Mouse (Mus musculus) intestine, embryonic 14.5 days (tissue): Measurements from ENCODE around the gene Crxos. TPM values are rescaled to one million over a fixed set of nuclear protein-coding genes. Genes with fewer than 3 reads are reported as not detected.

Experiments
- ATAC-seq: fragments of 200-750 bp; cut with Nextera tagmentation; replicated peaks from 2 replicates; pipeline ENCODE4 v1.8.0; 2017; ENCODE audit warnings: low read depth, moderate number of reproducible peaks, moderate TSS enrichment, moderate library complexity; ENCODE audit not compliant: low FRiP score, low TSS enrichment
- DNase-seq: peaks from one replicate; pipeline ENCODE4 v3.0.0-alpha.2; 2018; ENCODE audit warnings: low spot score
- H3K27ac ChIP-seq: fragments of 300-500 bp; sonication (generic); 2 replicates; pipeline ENCODE4 v1.5.1; 2014; ENCODE audit warnings: low read depth, mild to moderate bottlenecking, control low read depth
- H3K27me3 ChIP-seq: fragments of 300-500 bp; sonication (generic); replicated peaks from 2 replicates; pipeline ENCODE4 v1.6.1; 2014; ENCODE audit warnings: low read length, control low read depth; ENCODE audit not compliant: control insufficient read depth, insufficient read depth
- H3K36me3 ChIP-seq: fragments of 300-500 bp; sonication (generic); 2 replicates; pipeline ENCODE4 v1.6.1; 2014; ENCODE audit warnings: low read length, control low read depth; ENCODE audit not compliant: control insufficient read depth, insufficient read depth
- H3K4me1 ChIP-seq: fragments of 300-500 bp; sonication (generic); replicated peaks from 2 replicates; pipeline ENCODE4 v1.6.1; 2014; ENCODE audit warnings: low read length, control low read depth, mixed read lengths; ENCODE audit not compliant: control insufficient read depth, insufficient read depth
- H3K4me2 ChIP-seq: fragments of 300-500 bp; sonication (generic); 2 replicates; pipeline ENCODE4 v1.6.1; 2014; ENCODE audit warnings: low read length
- H3K4me3 ChIP-seq: fragments of 300-500 bp; sonication (generic); 2 replicates; pipeline ENCODE4 v1.5.1; 2014; ENCODE audit warnings: low read depth, low read length, control low read depth, mixed read lengths
- H3K9ac ChIP-seq: fragments of 300-500 bp; sonication (generic); 2 replicates; pipeline ENCODE4 v1.6.1; 2014; ENCODE audit warnings: mild to moderate bottlenecking, low read length
- H3K9me3 ChIP-seq: fragments of 300-500 bp; sonication (generic); 2 replicates; pipeline ENCODE4 v1.6.1; 2016; ENCODE audit warnings: low read length, control low read depth; ENCODE audit not compliant: control insufficient read depth
- WGBS: fragments of 180-500 bp; shearing (Covaris S2); extraction: QIAGEN DNeasy Blood & Tissue Kit; methylation state at CpG from one replicate; pipeline ENCODE4 v1.1.7; 2014; 5-methylcytosine and 5-hydroxymethylcytosine counted together
- polyA plus RNA-seq: library from polyadenylated mRNA; unstranded; fragments of >200 nt; fragmentation: Nextera tagmentation; extraction: Ambion mirVana; gene quantifications from 2 replicates; pipeline ENCODE4 v1.2.1, GENCODE M21; 2014

The Crxos gene
- not detected in 2 replicates for polyA plus RNA-seq

DNA sequence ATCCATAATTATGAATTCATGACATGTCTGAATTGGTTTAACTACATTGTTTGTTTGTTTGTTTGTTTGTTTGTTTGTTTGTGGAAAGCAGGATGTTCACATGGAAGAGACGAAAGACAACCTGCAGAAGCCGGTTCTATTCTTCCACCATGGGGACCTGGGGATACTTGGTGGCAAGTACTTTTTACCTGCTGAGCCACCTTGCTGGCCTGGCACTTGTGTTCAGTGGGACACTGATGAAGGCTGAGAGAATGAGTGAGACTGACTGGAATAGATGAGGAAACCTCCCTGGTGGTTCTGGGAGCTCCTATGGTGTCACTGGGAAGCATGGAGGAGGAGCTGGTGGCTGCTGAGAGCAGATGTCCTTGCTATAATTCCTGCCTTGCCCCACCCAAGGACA, at the start of gene Crxos:
Gene Crxos, plus strand, starts transcription at position 301 of the 400 bp plus-strand sequence.
- H3K27me3 ChIP-seq, result no peaks in the 10 kb centered on the region
- H3K36me3 ChIP-seq, result no peaks in the 10 kb centered on the region
- no peak within 1 kb of the TSS for H3K4me3 ChIP-seq
- H3K4me2 ChIP-seq, result no peak within 1 kb of the TSS
- H3K4me1 ChIP-seq, result no peaks in the 10 kb centered on the region
- no peaks in the 10 kb centered on the region for H3K9me3 ChIP-seq
- no peak for ATAC-seq
- no peak for DNase-seq
- H3K27ac ChIP-seq, result no peak within 1 kb of the TSS
- 91% methylated on average over 2 of the region's 2 CpGs for WGBS
- H3K9ac ChIP-seq, result no peak within 1 kb of the TSS

DNA sequence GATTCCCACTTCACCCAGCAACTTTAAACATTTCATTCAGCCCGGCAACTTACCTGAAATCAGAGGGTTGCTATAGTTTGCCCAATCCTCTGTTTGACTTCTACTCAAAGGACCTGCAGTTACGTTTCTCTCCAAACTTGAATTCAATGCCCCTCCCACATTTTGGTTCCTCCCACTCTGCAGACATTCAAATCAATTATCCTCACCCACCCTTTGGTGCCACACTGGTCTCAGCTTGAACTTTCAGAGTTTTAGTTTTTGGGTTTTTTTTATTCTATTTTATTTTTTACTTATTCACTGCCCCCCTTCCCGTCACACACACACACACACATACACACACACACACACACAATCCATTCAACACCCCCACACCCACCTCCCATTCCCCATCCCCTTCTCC, 42.8 kb upstream of the Crxos start, which contains the start of gene Obox6:
Gene Obox6, minus strand, starts transcription at position 101 of the 400 bp plus-strand sequence.
- H3K27ac ChIP-seq, result no peak within 1 kb of the TSS
- ATAC-seq (no peak), DNase-seq (no peak)
- no peak within 1 kb of the TSS for H3K4me3 ChIP-seq
- no peaks in the 10 kb centered on the region for H3K36me3 ChIP-seq
- WGBS, result 87% methylated on average over 3 of the region's 3 CpGs
- 0 out of 2 replicates have a peak, but pooled peaks cover 9% of the 10 kb centered on the region for H3K9me3 ChIP-seq
- H3K4me1 ChIP-seq, result no peaks in the 10 kb centered on the region
- no peaks in the 10 kb centered on the region for H3K27me3 ChIP-seq
- no peak within 1 kb of the TSS for H3K4me2 ChIP-seq
- no peak within 1 kb of the TSS for H3K9ac ChIP-seq

DNA sequence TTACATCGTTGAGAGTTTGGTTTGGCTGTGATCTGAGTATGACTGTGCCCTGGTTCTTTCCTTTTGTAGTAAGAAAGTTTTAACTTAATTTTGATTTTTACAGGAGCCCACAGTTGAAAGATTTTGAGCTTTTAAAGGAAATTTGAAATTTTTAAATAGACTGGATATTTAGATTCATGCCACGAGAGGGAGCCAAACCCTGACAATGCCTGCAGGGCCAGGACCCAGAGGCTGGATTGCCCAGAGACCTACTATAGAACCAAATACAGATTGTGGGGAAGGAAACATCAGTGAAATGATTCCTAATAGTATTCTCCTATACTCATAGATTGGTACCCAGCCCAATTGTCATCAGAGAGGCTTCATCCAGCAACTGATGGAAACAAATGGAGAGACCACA, 22.8 kb upstream of the Crxos start:
- 32% methylated on average over 2 of the region's 2 CpGs for WGBS
- Histone ChIP-seq H3K27me3 (no peaks in the 10 kb centered on the region), H3K27ac (no peak overlapping the region), H3K9ac (no peak overlapping the region), H3K36me3 (no peaks in the 10 kb centered on the region), H3K4me1 (no peaks in the 10 kb centered on the region), H3K4me3 (no peak overlapping the region), H3K9me3 (no peaks in the 10 kb centered on the region), H3K4me2 (no peak overlapping the region)
- DNase-seq, result no peak
- ATAC-seq, result no peak

DNA sequence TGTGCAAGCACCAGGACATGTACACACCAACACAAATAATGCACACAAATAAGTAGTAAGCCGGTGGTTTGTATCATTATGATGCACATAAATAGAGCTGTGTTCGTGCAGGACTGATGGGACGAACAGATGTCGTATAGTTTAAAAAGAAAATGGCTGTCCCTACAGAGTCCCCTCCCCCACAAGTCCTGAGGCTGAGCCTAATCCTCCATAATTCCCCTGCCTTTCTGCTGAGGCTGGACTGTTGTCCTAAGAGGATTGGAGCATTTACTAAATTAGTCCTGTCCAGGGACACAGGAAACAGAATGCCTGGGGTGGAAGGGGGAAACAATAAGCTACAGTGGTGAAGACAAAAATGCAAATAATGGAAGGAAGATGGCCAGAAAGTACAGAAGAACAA, 18.3 kb upstream of the Crxos start:
- no peak for ATAC-seq
- Histone ChIP-seq H3K27me3 (no peaks in the 10 kb centered on the region), H3K9ac (no peak overlapping the region), H3K4me1 (no peaks in the 10 kb centered on the region), H3K4me2 (no peak overlapping the region), H3K27ac (no peak overlapping the region), H3K36me3 (no peaks in the 10 kb centered on the region), H3K9me3 (no peaks in the 10 kb centered on the region), H3K4me3 (no peak overlapping the region)
- WGBS, result 72% methylated on average over 4 of the region's 4 CpGs
- no peak for DNase-seq

DNA sequence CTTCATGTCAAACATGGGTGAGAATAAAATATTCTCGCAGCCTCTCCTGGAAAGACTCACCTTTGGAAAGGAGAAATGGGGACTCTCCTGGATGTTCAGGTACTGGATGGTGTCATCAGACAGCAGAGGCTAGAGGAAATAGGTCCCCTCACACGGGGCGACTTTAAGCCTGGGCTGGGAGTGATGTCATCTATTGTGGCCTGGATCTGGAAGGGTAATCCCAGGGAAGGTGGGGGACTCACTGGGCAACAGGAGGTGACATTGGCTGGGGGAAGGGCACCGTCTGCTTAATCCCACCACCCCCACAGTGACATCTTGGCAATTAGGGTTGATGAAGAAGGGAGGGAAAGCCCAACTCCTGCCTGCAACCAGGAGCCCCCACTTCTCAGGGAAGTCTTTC, 2.7 kb upstream of the Crxos start, which contains the start of gene Crx:
Gene Crx, minus strand, starts transcription at position 213 of the 400 bp plus-strand sequence.
- WGBS, result 37% methylated on average over 4 of the region's 4 CpGs

DNA sequence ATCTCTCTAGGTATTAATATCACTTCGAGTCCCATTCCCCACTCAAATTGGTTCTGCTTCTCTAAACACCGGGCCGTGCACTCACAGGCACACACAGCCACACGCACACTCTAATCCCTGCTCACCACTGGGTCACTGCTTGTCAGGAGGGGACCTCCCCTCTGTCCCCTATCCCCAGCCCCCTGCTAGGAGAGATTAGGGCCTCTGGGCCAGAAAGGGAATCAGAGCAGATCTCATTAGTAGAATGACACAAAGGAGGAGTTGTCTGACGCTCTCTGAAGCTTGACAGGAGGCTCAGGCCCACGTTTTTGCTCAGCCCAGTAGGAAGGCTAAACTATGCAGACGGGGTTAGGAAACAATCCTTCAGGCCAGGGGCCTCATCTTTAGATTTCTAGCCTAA, 1.0 kb upstream of the Crxos start:
- Histone ChIP-seq H3K9me3 (no peaks in the 10 kb centered on the region), H3K9ac (no peak overlapping the region), H3K36me3 (no peaks in the 10 kb centered on the region), H3K27me3 (no peaks in the 10 kb centered on the region), H3K4me2 (no peak overlapping the region), H3K27ac (no peak overlapping the region), H3K4me1 (no peaks in the 10 kb centered on the region), H3K4me3 (no peak overlapping the region)
- DNase-seq, result no peak
- no peak for ATAC-seq
- 27% methylated on average over 7 of the region's 7 CpGs for whole genome bisulfite sequencing

More for the DNA sequence above, 2.7 kb upstream of the Crxos start, which contains the start of gene Crx:
- no peak within 1 kb of the TSS for H3K4me2 ChIP-seq
- no peaks in the 10 kb centered on the region for H3K4me1 ChIP-seq
- no peak within 1 kb of the TSS for H3K9ac ChIP-seq
- DNase-seq, result no peak
- no peak for ATAC-seq
- H3K27me3 ChIP-seq, result no peaks in the 10 kb centered on the region
- no peaks in the 10 kb centered on the region for H3K9me3 ChIP-seq
- no peak within 1 kb of the TSS for H3K27ac ChIP-seq
- no peak within 1 kb of the TSS for H3K4me3 ChIP-seq
- no peaks in the 10 kb centered on the region for H3K36me3 ChIP-seq

DNA sequence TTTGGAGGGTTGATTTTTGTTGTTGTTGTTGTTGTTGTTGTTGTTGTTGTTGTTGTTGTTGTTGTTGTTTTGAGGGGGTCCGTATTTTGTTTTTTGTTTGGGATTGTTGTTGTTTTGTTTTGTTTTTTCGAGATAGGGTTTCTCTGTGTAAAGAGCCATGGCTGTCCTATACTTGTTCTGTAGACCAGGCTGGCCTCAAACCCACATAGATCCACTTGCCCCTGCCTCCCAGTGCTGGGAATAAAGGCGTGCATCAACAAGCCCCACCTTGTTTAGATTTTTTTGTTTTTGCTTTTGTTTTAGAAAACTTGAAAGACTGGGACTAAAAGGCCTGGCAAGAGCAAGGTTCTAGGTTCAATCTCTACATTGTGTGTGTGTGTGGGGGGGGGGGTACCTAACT, 586 bp upstream of the Crxos start:
- WGBS, result 73% methylated on average over 3 of the region's 3 CpGs
- H3K27ac ChIP-seq, result no peak overlapping the region

DNA sequence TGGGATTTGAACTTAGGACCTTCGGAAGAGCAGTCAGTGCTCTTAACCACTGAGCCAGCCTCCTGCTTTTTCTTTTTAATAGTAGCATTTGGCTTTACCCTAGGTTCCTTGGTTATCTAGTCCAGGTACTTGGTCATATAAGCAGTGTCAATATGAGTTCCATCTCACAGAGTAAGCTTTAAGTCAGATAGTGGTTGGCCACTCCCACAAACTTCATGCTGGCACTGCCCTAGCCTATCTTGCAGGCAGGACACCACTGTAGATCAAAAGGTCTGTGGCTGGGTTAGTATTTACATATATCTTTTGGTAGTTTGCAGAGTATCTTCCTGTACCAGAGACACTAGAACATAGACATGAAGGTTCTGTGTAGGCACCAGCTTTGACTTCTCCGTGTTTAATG, 1.7 kb downstream of the Crxos start:
- no peak overlapping the region for H3K4me2 ChIP-seq
- no peak overlapping the region for H3K4me3 ChIP-seq
- H3K9me3 ChIP-seq, result no peaks in the 10 kb centered on the region
- no peak overlapping the region for H3K9ac ChIP-seq
- H3K36me3 ChIP-seq, result no peaks in the 10 kb centered on the region
- 82% methylated on average over 2 of the region's 2 CpGs for WGBS
- H3K27ac ChIP-seq, result no peak overlapping the region
- H3K27me3 ChIP-seq, result no peaks in the 10 kb centered on the region
- no peak for ATAC-seq
- H3K4me1 ChIP-seq, result no peaks in the 10 kb centered on the region
- no peak for DNase-seq

More for the DNA sequence above, 586 bp upstream of the Crxos start:
- ATAC-seq, result no peak
- no peaks in the 10 kb centered on the region for H3K27me3 ChIP-seq
- H3K9me3 ChIP-seq, result no peaks in the 10 kb centered on the region
- H3K36me3 ChIP-seq, result no peaks in the 10 kb centered on the region
- H3K4me2 ChIP-seq, result no peak overlapping the region
- no peak overlapping the region for H3K9ac ChIP-seq
- H3K4me3 ChIP-seq, result no peak overlapping the region
- DNase-seq, result no peak
- H3K4me1 ChIP-seq, result no peaks in the 10 kb centered on the region

DNA sequence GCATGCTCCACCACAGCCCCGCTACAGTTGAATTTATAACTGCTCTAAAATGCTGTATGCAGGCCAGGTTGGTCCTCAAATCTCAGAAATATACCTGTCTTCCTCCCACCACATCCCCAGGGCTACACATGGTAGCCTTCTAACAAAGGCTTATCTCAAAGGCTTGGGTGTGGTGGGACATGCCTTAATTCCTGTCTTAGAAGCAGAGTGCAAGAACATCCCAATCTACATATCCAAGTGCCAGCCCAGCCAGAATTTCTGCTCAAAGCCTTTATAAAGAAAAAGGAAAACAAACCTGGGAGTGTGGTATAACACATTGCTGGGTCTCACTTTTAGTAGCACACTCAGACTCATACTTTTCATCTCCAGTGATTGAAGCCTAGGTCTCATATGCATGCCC, 11.8 kb downstream of the Crxos start:
- Histone ChIP-seq H3K4me1 (no peaks in the 10 kb centered on the region), H3K9ac (no peak overlapping the region), H3K4me3 (no peak overlapping the region), H3K4me2 (no peak overlapping the region), H3K27me3 (no peaks in the 10 kb centered on the region), H3K36me3 (no peaks in the 10 kb centered on the region), H3K27ac (no peak overlapping the region), H3K9me3 (no peaks in the 10 kb centered on the region)
- 79% methylated on average over 1 of the region's 1 CpGs for WGBS
- DNase-seq, result no peak
- ATAC-seq, result no peak
